Mouse (Mus musculus) heart, adult 2 months (tissue): Measurements from ENCODE around the gene Pkd1l2.

Experiments used
- CTCF ChIP-seq: fragments of 200-600 bp; IDR thresholded peaks from 2 replicates; pipeline ENCODE4 v1.8.1; 2022; ENCODE audit warnings: antibody characterized with exemption, mild to moderate bottlenecking, moderate library complexity
- EP300 ChIP-seq: fragments of 200-500 bp; IDR thresholded peaks from 2 replicates; pipeline ENCODE4 v1.6.1; 2011; ENCODE audit warnings: low read depth, low read length, control low read depth; ENCODE audit not compliant: insufficient read depth
- POLR2A ChIP-seq: fragments of 200-500 bp; IDR thresholded peaks from 2 replicates; pipeline ENCODE4 v1.6.1; 2011; ENCODE audit warnings: mild to moderate bottlenecking, low read depth, low read length, control low read depth; ENCODE audit not compliant: insufficient read depth

DNA sequence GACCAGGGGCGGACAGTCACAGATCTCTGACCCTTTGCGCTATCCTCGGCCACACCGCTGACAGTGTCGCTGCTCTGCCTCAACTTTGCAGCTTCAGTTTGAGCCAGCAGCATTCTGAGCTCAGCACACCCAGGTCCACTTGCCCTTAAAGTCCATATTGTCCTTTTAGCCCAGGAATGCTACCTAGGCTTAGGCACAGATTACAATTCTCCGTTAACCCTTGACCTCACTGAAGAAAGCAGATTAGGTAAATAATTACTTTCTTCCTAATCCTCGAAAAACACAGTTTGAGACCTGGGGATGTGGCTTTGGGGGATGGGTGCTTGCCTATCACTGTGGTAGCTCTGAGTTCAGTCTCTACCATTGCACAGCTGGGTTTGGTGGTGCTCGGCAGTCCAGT lies 91.0 kb downstream of the Pkd1l2 start:
- TF ChIP-seq EP300 = no peak
- TF ChIP-seq POLR2A = no peak
- TF ChIP-seq CTCF = no peak
